Mouse (Mus musculus): ENCODE measurements around the gene Itgad. TPM values are rescaled to one million over a fixed set of nuclear protein-coding genes. Genes with fewer than 3 reads are reported as not detected.

The Itgad gene
- polyA plus RNA-seq (2012; rRNA removed): 0.50 and 0.56 TPM in 2 replicates

GRCm38 (mm10) chr7:128154076-128154475 lies at the start of gene Itgad:
TSS of gene Itgad (plus strand) at chr7:128154376.
- H3K4me3 ChIP-seq (replicated peaks; ENCODE audit: extremely low read depth, low read depth, low read length): no peak within 1 kb of the TSS
- TF ChIP-seq POLR2A (IDR thresholded peaks at IDR 0.05; ENCODE audit: borderline replicate concordance, extremely low read depth, low read depth, low read length) (no peak), CTCF (IDR thresholded peaks at IDR 0.05; ENCODE audit: insufficient read depth, low read length) (no peak)
- DNase-seq: no peak
- H3K4me1 ChIP-seq (ENCODE audit: control insufficient read depth, insufficient read depth, low read length): no peaks in the 10 kb centered on the region
- 86% methylated on average over 21 of the region's 21 CpGs for WGBS

- WGBS: 53% methylated on average over 4 of the region's 4 CpGs
- no peak overlapping the region for H3K4me3 ChIP-seq (replicated peaks; ENCODE audit: extremely low read depth, low read depth, low read length)
- H3K4me1 ChIP-seq (ENCODE audit: control insufficient read depth, insufficient read depth, low read length): no peaks in the 10 kb centered on the region
- DNase-seq: no peak
- 0 out of 2 replicates have a peak, but pooled peaks have one; percentile 9 for TF ChIP-seq CTCF (IDR thresholded peaks at IDR 0.05; ENCODE audit: insufficient read depth, low read length)
- TF ChIP-seq POLR2A (IDR thresholded peaks at IDR 0.05; ENCODE audit: borderline replicate concordance, extremely low read depth, low read depth, low read length): no peak
These were observed 48.9 kb upstream of the Itgad start for GRCm38 (mm10) chr7:128105246-128105645.

- no peak for DNase-seq
- no peaks in the 10 kb centered on the region for H3K4me1 ChIP-seq (ENCODE audit: control insufficient read depth, insufficient read depth, low read length)
- TF ChIP-seq POLR2A (IDR thresholded peaks at IDR 0.05; ENCODE audit: borderline replicate concordance, extremely low read depth, low read depth, low read length) (no peak), CTCF (IDR thresholded peaks at IDR 0.05; ENCODE audit: insufficient read depth, low read length) (no peak)
- no peak overlapping the region for H3K4me3 ChIP-seq (replicated peaks; ENCODE audit: extremely low read depth, low read depth, low read length)
- 89% methylated on average over 7 of the region's 7 CpGs for WGBS
These were observed 46.7 kb upstream of the Itgad start for GRCm38 (mm10) chr7:128107462-128107861.

GRCm38 (mm10) chr7:128110314-128110713 lies 43.9 kb upstream of the Itgad start:
- WGBS: 36% methylated on average over 2 of the region's 2 CpGs
- Histone ChIP-seq H3K4me3 (replicated peaks; ENCODE audit: extremely low read depth, low read depth, low read length) (no peak overlapping the region), H3K4me1 (ENCODE audit: control insufficient read depth, insufficient read depth, low read length) (no peaks in the 10 kb centered on the region)
- no peak for DNase-seq
- TF ChIP-seq CTCF (IDR thresholded peaks at IDR 0.05; ENCODE audit: insufficient read depth, low read length) (no peak), POLR2A (IDR thresholded peaks at IDR 0.05; ENCODE audit: borderline replicate concordance, extremely low read depth, low read depth, low read length) (no peak)

GRCm38 (mm10) chr7:128112131-128112530 lies 42.0 kb upstream of the Itgad start:
- TF ChIP-seq CTCF (IDR thresholded peaks at IDR 0.05; ENCODE audit: insufficient read depth, low read length) (no peak), POLR2A (IDR thresholded peaks at IDR 0.05; ENCODE audit: borderline replicate concordance, extremely low read depth, low read depth, low read length) (no peak)
- Histone ChIP-seq H3K4me3 (replicated peaks; ENCODE audit: extremely low read depth, low read depth, low read length) (no peak overlapping the region), H3K4me1 (ENCODE audit: control insufficient read depth, insufficient read depth, low read length) (no peaks in the 10 kb centered on the region)
- 90% methylated on average over 11 of the region's 11 CpGs for WGBS
- DNase-seq: no peak

- TF ChIP-seq CTCF (IDR thresholded peaks at IDR 0.05; ENCODE audit: insufficient read depth, low read length): no peak
- no peak for TF ChIP-seq POLR2A (IDR thresholded peaks at IDR 0.05; ENCODE audit: borderline replicate concordance, extremely low read depth, low read depth, low read length)
These were observed 39.6 kb upstream of the Itgad start for GRCm38 (mm10) chr7:128114371-128115105.

GRCm38 (mm10) chr7:128115211-128115958 lies 38.8 kb upstream of the Itgad start:
- WGBS: 63% methylated on average over 5 of the region's 5 CpGs
- no peaks in the 10 kb centered on the region for H3K4me1 ChIP-seq (ENCODE audit: control insufficient read depth, insufficient read depth, low read length)
- H3K4me3 ChIP-seq (replicated peaks; ENCODE audit: extremely low read depth, low read depth, low read length): no peak overlapping the region
- TF ChIP-seq CTCF (IDR thresholded peaks at IDR 0.05; ENCODE audit: insufficient read depth, low read length) (no peak), POLR2A (IDR thresholded peaks at IDR 0.05; ENCODE audit: borderline replicate concordance, extremely low read depth, low read depth, low read length) (no peak)
- DNase-seq: no peak

More at GRCm38 (mm10) chr7:128114371-128115105, 39.6 kb upstream of the Itgad start:
- no peak for DNase-seq
- WGBS: 94% methylated on average over 11 of the region's 11 CpGs
- H3K4me1 ChIP-seq (ENCODE audit: control insufficient read depth, insufficient read depth, low read length): no peaks in the 10 kb centered on the region
- no peak overlapping the region for H3K4me3 ChIP-seq (replicated peaks; ENCODE audit: extremely low read depth, low read depth, low read length)

GRCm38 (mm10) chr7:128116396-128116795 lies 37.8 kb upstream of the Itgad start:
- no peak for DNase-seq
- Histone ChIP-seq H3K4me3 (replicated peaks; ENCODE audit: extremely low read depth, low read depth, low read length) (no peak overlapping the region), H3K4me1 (ENCODE audit: control insufficient read depth, insufficient read depth, low read length) (no peaks in the 10 kb centered on the region)
- no peak for TF ChIP-seq CTCF (IDR thresholded peaks at IDR 0.05; ENCODE audit: insufficient read depth, low read length)
- no peak for TF ChIP-seq POLR2A (IDR thresholded peaks at IDR 0.05; ENCODE audit: borderline replicate concordance, extremely low read depth, low read depth, low read length)
- WGBS: 85% methylated on average over 5 of the region's 5 CpGs

- no peak overlapping the region for H3K4me3 ChIP-seq (replicated peaks; ENCODE audit: extremely low read depth, low read depth, low read length)
- no peak for DNase-seq
- WGBS: 75% methylated on average over 6 of the region's 6 CpGs
- H3K4me1 ChIP-seq (ENCODE audit: control insufficient read depth, insufficient read depth, low read length): no peaks in the 10 kb centered on the region
- TF ChIP-seq CTCF (IDR thresholded peaks at IDR 0.05; ENCODE audit: insufficient read depth, low read length) (no peak), POLR2A (IDR thresholded peaks at IDR 0.05; ENCODE audit: borderline replicate concordance, extremely low read depth, low read depth, low read length) (no peak)
These were observed 34.3 kb upstream of the Itgad start for GRCm38 (mm10) chr7:128119726-128120490.
